Mouse (Mus musculus) mouse embryonic stem cell (cell line): ENCODE results near the gene Slitrk2.

ENCODE experiments used
- in situ Hi-C, 2 experiments: fragments of 300-500 bp; cut with MboI; formaldehyde crosslinking; loops; 1 replicate in 1 of 2; 3 replicates in 1 of 2; pipeline ENCODE4 v1.14.3; 2019 to 2020; ENCODE audit warnings: low sequenced_read_pairs in 2 of 2, low pct_unique_long_range_greater_than_20kb in 1 of 2, mixed read lengths in 1 of 2; ENCODE audit not compliant: unreplicated experiment in 1 of 2

Gene Slitrk2

DNA sequence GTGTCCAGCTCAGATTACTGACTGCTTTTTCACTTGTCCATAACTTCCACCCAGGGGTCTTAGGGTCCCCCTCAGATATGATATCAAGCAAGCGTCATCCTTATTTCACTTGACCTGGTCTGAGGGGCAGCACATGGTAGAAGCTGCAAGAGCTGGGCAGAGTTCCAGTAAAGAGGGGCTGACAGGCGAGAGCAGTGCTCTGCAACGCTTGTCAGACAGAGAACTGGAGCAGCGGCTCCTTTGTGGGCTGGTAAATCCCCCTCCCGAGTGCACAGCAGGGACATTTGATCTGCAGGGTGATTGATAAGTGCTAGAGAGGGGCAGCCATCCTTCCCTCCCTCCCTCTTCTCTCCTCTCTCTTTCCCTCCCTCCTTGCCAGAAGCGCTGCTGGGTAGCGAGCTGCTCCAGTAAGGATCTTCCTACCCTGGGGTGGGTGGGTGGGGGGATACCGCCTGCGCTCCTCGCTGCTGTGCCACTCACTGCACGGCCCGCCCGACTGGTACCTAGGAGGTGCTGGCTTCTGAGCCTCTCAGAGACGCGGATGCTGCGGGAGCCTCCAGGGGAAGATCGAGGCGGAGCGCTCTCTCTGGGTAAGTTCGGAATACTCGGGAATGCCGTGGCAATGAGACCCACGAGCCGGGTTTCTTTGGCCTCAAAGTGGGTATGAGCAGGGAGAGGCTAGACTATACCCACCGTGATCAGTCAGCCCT is at the start of gene Slitrk2:
Gene Slitrk2, plus strand, starts transcription at position 408 of the 710 bp plus-strand sequence.
- in situ Hi-C loops, result no loop called here

DNA sequence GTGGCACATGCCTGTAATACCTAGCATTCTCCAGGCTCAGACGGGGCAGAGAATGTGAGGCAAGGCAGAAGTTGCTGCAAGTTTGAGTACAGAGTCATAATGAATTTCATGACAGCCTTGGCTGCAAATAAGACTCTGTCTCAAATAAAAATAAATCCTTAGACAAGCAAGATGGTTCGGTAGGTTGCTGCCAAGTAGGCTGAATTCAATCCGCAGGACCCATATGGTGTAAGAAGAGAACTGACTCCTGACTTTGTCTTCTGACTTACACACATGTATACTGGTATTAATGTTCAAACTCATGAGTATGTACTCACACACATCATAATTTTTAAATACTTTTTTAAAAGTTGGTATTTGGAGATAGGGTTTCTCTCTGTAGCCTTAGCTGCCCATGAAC is 43.6 kb upstream of the Slitrk2 start:
- in situ Hi-C loops, result no loop called here

DNA sequence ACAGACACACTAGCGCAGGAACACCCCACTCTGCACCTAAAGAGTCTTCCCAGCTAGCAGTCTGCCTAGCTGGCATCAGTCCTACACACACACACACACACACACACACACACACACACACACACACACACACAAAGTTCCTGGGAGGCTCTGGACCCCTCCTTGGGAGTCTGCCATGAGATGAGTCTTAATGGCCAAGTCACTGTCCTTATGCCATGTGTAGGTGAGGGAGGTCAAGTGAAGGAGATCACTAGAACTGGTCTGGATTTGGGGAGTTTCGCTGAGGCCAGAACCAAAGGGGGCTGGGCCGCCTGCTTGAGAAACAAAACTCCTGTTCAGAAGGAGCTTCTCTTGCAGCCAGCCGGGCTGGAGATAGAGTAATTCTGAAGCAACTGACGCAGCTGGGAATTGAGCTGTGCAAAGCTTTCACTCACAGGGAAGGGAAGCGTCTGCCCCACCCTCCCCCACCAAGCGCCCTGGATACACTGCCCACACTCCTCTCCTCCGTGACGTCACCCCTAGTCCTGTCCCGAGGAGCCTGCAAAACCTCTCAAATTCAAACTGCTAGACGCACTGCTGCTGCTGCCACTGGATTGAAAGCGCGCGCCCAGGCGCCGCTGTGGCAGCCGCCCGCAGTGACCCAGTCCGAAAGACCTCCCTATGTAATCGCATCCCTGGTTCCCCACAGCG is 3.5 kb downstream of the Slitrk2 start:
- in situ Hi-C loops, result no loop called here

DNA sequence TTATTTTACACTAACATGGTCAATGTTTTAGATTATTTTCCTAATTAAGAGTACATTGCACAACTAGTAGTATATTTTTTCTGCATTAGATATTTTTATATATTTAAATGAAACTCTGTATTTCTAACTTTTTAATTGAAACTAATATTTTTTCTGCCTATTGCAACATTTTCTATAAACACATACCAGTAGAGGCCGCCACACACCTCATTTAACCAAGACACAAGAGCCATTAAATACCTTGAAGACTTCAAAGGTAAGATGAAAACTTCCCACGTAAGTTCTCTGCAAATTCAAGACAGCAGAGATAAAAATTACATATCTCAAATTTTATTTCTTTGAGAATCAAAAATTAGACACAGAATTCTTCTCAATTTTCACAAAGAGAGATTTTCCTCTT is 8.2 kb downstream of the Slitrk2 start:
- in situ Hi-C loops, result no loop called here

DNA sequence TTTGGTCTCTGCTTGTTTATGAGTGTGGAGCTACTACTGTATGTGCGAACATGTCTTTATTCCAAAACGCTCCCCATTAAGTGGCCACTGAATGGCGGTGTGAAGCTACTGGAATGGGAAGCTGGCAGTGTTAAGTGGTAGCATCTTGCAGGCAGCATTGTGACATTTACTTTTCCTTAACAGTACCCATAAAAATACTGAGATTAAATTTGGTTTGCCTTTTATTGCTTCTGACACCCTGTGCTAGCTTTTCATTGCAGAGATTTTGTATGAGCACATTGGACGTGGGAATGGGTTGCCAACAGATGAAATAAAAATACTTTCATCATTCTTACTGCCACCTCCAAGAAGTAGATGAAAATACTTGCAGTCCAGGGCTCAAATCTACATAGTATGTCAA is 27.8 kb downstream of the Slitrk2 start:
- in situ Hi-C loops, result no loop called here

DNA sequence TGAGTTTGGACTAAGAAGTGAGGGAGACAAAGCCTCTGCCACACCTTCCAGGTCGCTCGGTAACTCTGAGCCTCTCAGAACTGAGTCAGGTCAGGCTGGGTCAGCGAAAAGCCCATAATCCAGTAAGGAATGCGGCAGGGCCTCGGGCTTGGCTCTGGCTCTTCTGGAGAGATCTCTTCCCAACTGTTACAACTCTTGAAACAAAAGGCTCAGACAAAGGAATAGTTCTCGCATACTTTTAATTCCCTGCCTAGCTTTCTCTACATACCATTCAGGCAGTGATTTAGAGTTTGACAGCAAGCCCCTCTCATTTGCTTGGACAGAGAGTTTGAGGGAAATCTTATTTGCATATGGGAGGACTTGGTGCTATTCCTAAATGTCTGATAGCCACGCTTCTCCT is 29.5 kb downstream of the Slitrk2 start:
- in situ Hi-C loops, result no loop called here
